In the genomic region with DNA sequence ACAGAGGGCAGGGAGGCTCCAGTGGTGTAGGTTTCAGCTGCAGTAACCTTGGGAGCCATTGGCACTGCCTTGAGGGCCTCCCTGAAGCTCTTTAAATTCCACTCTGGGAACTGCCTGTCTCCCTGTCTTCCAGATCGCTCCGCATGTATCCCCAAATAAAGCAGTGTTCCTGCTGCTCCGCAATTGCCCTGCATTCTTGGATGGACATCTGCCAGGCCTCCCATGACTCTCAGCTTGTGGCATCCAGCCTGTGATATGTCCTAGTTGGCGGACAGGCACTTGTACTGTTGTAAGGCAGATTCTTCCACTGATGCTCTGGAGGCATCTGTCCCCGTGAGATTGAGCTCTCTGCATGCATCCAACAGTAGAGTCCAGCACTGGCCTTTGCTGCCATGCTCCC, we compare ENCODE assay signal across 12 mouse cellular contexts. TPM values are rescaled to one million over a fixed set of nuclear protein-coding genes. Genes with fewer than 3 reads are reported as not detected.
DNase-seq lines count a peak whose midpoint lies in the region; TF ChIP-seq lines count a peak whose summit lies in the region.
"Had no signal": no experiment of that assay in that cellular context is flagged by ENCODE, and none has a peak within 500 bp of the region (broad histone marks: within the 10 kb centered on the region; RNA-seq: fewer than 3 reads in every experiment).

No protein-coding gene starts in this region.

- peaks cover 45% of the 10 kb centered on the region for H3K27me3 ChIP-seq in heart, embryonic 10.5 days (ENCODE audit: insufficient read depth, poor library complexity, severe bottlenecking)

- 0 out of 2 replicates have a peak, but pooled peaks cover 3% of the 10 kb centered on the region for H3K4me1 ChIP-seq in heart, embryonic 10.5 days

- no peaks in the 10 kb centered on the region for H3K36me3 ChIP-seq in heart, embryonic 10.5 days

- no peak overlapping the region for H3K27ac ChIP-seq in heart, embryonic 10.5 days
- no peak overlapping the region for H3K27ac ChIP-seq in gastrocnemius, adult 2 months
- H3K27ac ChIP-seq: hindbrain, embryonic 14.5 days had no signal

- TF ChIP-seq CTCF in gastrocnemius, adult 2 months (IDR thresholded peaks at IDR 0.05), result no peak

- WGBS in heart, embryonic 10.5 days, result 61% methylated on average over 5 of the region's 5 CpGs

- no peak overlapping the region for H3K4me3 ChIP-seq in heart, embryonic 10.5 days
- no peak overlapping the region for H3K4me3 ChIP-seq in gastrocnemius, adult 2 months

- no peaks in the 10 kb centered on the region for H3K9me3 ChIP-seq in heart, embryonic 10.5 days

- intact Hi-C loops in gastrocnemius, adult 2 months (cut with DNase I), result no loop called here

- DNase-seq in heart, adult 11 months, result peak; percentile 96
- no peak for DNase-seq in heart, embryonic 10.5 days (ENCODE audit: low spot score)
- peak; percentile 25 for DNase-seq in 3T3-L1 (ENCODE audit: low read depth, low spot score)
- peak; percentile 44 to 56 for DNase-seq in adrenal gland, postnatal 36 days
- DNase-seq in gastrocnemius, adult 2 months, result peak; percentile 55
- no peak for DNase-seq in urinary bladder, adult 2 months (ENCODE audit: low spot score)
- DNase-seq in spleen, adult 12 weeks (ENCODE audit: low spot score), result no peak
- no peak for DNase-seq in kidney, adult 11 months
- DNase-seq: kidney, adult 9 months; lung, adult 2 months; thymus, postnatal 14 days had no signal

RNA-seq across cellular contexts. Expression of gene Galnt9, which starts 46.6 kb away (rescaled TPM):
- not detected in 2 replicates for polyA plus RNA-seq in heart, embryonic 10.5 days (2016; fragmentation: Nextera tagmentation; extraction: Ambion mirVana)
- under 1 TPM; 0.10 to 0.33 TPM for total RNA-seq in adrenal gland, postnatal 36 days (2021)
- not detected for total RNA-seq in gastrocnemius, adult 2 months (2021)
- 3.9 and 4.0 TPM in 2 replicates for polyA plus RNA-seq in urinary bladder, adult 2 months (2012; rRNA removed)

RNA-seq across cellular contexts. Expression of gene Fbrsl1, which starts 49.3 kb away (rescaled TPM):
- polyA plus RNA-seq in heart, embryonic 10.5 days (2016; fragmentation: Nextera tagmentation; extraction: Ambion mirVana), result 9.6 and 11.1 TPM in 2 replicates
- total RNA-seq in adrenal gland, postnatal 36 days (2021), result 10 to 100 TPM; 65.6 to 68.6 TPM
- total RNA-seq in gastrocnemius, adult 2 months (2021), result 10 to 100 TPM; 32.7 to 36.8 TPM
- 22.1 and 36.4 TPM in 2 replicates for polyA plus RNA-seq in urinary bladder, adult 2 months (2012; rRNA removed)

Comparison
In these comparisons a context has a peak if more than half of its experiments do, and no peak if none do; other contexts are left out.
1. DNase-seq: peak in heart, adult 11 months (single experiment), 3T3-L1 (single experiment), adrenal gland, postnatal 36 days (2 of 2) and gastrocnemius, adult 2 months (single experiment); none in heart, embryonic 10.5 days (single experiment), urinary bladder, adult 2 months (single experiment), spleen, adult 12 weeks (single experiment) and kidney, adult 11 months (single experiment).